Mouse (Mus musculus) G1E-ER4 (cell line): ENCODE data around the gene Ift43. TPM values are rescaled to one million over a fixed set of nuclear protein-coding genes. Genes with fewer than 3 reads are reported as not detected.

Source experiments
- GATA1 ChIP-seq: IDR thresholded peaks from one replicate; pipeline ENCODE4 v1.8.0; 2012; ENCODE audit warnings: low read length, inconsistent platforms
- polyA plus RNA-seq: library from polyadenylated mRNA; stranded (reverse); fragments of >175 nt; gene quantifications from 2 replicates; pipeline ENCODE4 v1.2.3, GENCODE M21; 2012

The Ift43 gene
- polyA plus RNA-seq, 1 experiment = 0.16 TPM

DNA sequence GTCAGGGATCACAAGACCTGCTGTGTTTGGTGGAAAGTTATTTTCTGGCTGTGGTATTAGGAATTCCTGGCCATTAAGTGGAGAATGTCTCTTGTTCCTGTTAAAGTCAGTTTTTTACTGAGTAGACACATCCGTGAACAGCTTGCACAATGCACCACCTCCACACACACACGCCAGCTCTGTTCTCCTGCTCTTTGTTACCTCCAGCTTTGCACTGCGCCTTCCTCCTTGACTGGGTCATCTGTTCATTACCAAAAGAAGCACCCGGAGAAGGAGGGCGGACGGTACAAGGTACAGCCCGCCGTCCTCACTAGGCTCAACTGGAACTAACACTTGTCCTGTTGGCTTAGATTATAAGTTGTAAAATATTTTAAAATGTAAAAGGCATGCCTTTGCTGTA is 20.3 kb downstream of the Ift43 start:
- no peak for TF ChIP-seq GATA1

DNA sequence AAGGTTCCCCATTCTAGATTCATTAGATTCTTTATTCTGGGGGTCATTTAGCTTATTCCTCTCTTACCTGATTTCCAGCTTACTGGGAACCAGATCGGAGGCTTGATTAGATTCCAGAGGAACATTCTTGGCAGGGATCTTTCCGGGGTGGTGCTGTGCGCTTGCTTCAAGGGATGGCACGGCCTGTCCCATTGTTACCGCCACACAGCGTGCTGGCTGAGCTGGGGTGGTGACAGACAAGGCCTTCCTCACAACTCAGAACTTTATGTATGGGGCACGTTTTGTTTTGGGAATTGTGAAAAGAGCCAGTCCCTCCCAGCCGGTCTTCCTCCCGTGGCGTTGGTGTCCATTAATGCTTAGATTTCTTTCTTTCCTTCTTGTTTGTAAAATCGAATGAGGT is 21.1 kb downstream of the Ift43 start:
- no peak for TF ChIP-seq GATA1

GRCm38 (mm10) chr12:86103852-86104251 is 21.5 kb downstream of the Ift43 start:
- TF ChIP-seq GATA1 = no peak

DNA sequence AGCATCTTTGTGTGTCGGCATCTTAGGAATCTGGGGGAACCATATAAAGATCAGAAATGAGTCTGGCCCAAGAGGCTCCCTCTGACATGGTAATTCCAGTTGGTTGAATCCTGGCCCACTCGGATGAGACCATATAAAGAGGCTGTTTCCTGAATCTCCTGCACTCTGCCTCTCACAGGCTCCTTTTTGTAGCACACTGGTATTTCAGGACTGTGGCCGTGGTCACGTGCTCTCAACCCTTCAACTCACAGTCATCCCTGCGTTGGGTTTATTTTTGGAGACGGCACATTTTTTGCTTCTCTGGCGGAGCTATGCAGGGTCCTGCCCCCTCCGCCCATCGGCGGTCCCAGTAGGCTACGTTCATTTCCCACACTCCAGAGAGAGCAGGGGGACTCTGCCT is 22.0 kb downstream of the Ift43 start:
- no peak for TF ChIP-seq GATA1

GRCm38 (mm10) chr12:86105546-86105945 is 23.2 kb downstream of the Ift43 start:
- no peak for TF ChIP-seq GATA1

- TF ChIP-seq GATA1 = no peak
Measured at GRCm38 (mm10) chr12:86106086-86106485, 23.7 kb downstream of the Ift43 start.

DNA sequence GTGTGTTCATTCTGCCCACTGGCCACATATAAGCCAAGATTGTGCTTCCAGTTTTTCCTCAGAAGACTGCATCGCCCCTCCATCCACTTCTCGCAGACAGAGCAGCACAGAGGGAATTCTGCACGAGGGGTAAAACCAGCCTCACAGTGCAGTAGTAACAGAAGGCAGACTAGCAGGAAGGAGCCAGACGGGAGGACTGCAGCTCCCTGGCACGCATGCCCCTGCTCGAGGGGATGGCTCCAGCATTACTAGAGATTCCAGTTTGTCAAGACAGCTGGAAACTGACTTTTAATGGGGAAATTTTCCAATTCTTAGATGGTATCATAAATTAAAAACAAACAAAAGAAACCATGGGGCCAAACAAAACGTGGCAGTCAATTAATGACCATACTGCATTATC is 25.3 kb downstream of the Ift43 start:
- no peak for TF ChIP-seq GATA1

DNA sequence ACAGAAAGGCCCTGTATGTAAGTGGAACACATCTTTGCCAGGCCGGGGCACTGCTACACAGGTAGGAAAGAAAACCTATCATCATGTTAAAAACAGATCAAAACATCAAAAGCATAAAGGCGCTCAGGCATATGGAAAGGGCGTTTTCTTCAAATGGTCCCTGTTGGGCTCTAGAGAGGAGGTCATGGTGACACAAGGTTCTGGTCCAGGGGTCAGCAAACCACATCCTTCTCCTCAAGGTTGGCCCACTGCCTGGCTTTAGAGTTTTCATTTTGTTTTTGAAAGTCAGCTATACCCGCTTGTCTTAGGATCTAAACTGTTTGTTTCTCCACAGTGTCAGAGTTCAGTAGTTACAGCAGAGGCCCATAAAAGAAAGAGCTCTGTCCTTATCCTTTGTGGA is 27.2 kb downstream of the Ift43 start:
- no peak for TF ChIP-seq GATA1

DNA sequence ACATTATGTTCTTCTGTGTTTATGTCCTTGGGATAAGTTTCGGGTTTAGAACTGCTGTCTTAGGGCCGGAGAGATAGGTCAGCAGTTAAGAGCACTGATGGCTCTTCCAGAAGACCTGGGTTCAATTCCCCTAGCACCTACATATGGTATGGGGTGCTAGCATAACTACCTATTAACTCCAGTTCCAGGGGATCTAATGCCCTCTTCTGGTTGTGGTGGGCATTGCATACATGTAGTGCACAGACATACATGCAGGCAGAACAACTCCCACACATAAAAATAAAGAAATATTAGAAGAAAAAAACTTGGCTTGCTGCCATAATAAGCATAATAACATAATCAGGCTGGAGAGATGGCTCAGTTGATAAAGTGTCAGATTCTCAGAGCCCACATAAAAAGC is 28.3 kb downstream of the Ift43 start:
- no peak for TF ChIP-seq GATA1

DNA sequence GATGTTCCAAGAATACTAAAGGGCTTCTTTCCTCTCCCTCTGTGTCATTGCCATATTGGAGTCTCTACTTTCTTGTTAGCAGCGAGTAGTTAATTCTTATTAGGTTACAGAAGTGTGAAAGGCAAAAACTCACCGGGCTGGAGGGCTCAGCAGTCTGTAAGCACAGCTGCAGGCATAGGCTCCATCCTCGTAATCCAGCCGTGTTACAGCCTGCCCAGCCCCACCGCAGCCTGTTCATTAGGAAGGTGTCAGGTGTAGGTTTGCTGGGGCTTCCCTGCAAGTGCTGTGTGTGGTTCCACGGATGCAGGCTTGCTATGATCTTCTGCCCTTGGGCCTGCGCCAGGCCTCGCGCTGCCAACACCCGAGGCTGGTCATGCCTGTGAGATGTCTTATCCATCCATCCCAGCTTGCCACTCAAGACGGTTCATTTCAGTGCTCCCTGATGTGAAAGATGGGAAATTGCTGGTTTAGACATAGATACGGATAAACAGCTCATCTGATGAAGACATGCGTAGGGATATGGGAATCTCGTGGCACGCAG is 34.0 kb downstream of the Ift43 start:
- no peak for TF ChIP-seq GATA1

DNA sequence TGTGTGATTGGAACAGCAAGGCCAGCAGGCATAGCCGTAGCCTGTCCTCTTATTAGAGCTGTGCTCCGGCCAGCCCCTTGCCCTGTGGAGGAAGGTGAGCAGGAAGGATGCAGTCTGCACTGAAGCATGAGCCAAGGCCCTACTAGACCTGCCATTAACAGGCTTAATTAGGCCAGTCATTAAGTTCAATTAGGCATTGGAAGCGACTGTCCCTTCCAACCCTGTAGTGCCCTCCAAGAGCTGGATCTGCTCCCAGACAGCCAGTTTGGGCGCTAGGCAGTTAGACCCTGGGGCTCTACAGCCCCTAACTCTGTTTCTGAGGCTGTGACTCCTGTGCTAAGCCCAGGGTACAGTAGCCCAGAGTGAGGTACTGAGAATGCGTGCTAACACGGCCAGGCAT is 41.7 kb downstream of the Ift43 start:
- TF ChIP-seq GATA1 = no peak

GRCm38 (mm10) chr12:86128122-86128521 is 45.8 kb downstream of the Ift43 start:
- TF ChIP-seq GATA1 = no peak

DNA sequence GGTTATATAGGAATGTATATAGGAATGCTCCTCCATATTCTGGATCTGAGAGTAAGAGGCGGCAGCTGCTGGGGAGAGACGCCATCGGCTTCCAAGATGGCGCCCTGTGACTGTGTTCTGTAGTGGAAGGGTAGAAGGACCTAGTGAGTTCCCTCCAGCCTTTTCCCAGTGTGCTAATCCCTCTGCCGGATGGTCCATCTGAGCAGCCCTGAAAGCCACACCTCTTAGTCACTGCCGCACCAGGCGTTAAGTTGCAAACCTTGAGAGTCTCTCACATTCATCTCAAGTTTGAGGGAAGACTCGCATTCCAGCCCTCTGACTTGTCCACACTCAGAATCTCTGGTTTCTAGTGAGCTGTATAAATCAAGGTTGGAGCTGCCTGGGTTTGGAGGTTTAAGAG is 46.7 kb downstream of the Ift43 start:
- no peak for TF ChIP-seq GATA1

GRCm38 (mm10) chr12:86129696-86130095 is 47.4 kb downstream of the Ift43 start:
- no peak for TF ChIP-seq GATA1

- TF ChIP-seq GATA1 = no peak
Measured at GRCm38 (mm10) chr12:86132799-86133198, 50.5 kb downstream of the Ift43 start.

- no peak for TF ChIP-seq GATA1
Measured at GRCm38 (mm10) chr12:86135691-86136090, 53.4 kb downstream of the Ift43 start.

- TF ChIP-seq GATA1 = no peak
Measured at GRCm38 (mm10) chr12:86138696-86139095, 56.4 kb downstream of the Ift43 start.

GRCm38 (mm10) chr12:86142389-86142788 is 60.0 kb downstream of the Ift43 start:
- no peak for TF ChIP-seq GATA1
